ENCODE assay signal across 27 mouse cellular contexts in the genomic region with DNA sequence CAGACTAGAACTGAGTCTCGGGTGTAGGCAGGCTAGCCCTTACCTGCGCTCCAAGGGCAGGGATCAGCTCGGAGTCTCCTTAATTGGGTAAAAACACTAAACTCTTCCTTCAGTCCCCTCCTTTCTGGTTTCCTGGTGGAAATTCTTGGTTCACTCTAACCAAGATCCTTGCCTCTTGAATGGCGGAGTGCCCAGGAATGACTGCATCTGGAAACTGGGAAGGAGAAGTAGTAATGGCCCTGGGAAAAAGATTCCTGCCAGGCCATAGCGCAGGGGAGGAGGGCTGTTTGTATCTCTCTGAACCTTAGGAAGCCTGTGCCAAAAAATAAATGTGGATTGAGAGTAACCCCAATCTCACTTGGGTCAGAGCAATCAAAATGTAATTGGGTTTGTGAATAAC. TPM values are rescaled to one million over a fixed set of nuclear protein-coding genes. Genes with fewer than 3 reads are reported as not detected.
DNase-seq lines count a peak whose midpoint lies in the region; ATAC-seq lines count a peak whose summit lies in the region.
"Had no signal": no experiment of that assay in that cellular context is flagged by ENCODE, and none has a peak within 500 bp of the region (broad histone marks: within the 10 kb centered on the region; RNA-seq: fewer than 3 reads in every experiment).

No protein-coding gene starts in this region.

- ATAC-seq in embryonic facial prominence, embryonic 14.5 days (ENCODE audit: low read depth) = no peak
- ATAC-seq: forebrain, postnatal 0 days; inflammation-experienced regulatory T-cells, adult 6 months; liver, embryonic 12.5 days; midbrain, embryonic 15.5 days had no signal

- no peak overlapping the region for H3K4me2 ChIP-seq in embryonic facial prominence, embryonic 14.5 days (ENCODE audit: low read depth, low read length)
- H3K4me2 ChIP-seq: heart, embryonic 11.5 days; hindbrain, embryonic 15.5 days; limb, embryonic 12.5 days; liver, embryonic 12.5 days; midbrain, embryonic 15.5 days had no signal

- peak; percentile 55 for DNase-seq in embryonic facial prominence, embryonic 14.5 days (ENCODE audit: low spot score)
- no peak for DNase-seq in embryonic facial prominence, embryonic 10.5 days (ENCODE audit: low spot score)
- DNase-seq in lung, postnatal 10 days = peak; percentile 59
- no peak for DNase-seq in lung, adult 18-20 months
- DNase-seq in gastrocnemius, postnatal 14 days = peak; percentile 72
- no peak for DNase-seq in testis, postnatal 10 days (ENCODE audit: low spot score)
- DNase-seq in urinary bladder, postnatal 10 days (ENCODE audit: low spot score) = no peak
- no peak for DNase-seq in right cerebral cortex, adult 2 months (ENCODE audit: low spot score in 2 of 2)
- DNase-seq: cerebellum, adult 2 months; cerebellum, postnatal 14 days; forebrain, postnatal 0 days; heart, adult 11 months; kidney, adult 11 months; kidney, postnatal 25 days; lung, adult 2 months; lung, postnatal 14 days; right cerebral cortex, adult 18-20 months; right cerebral cortex, postnatal 4 days; thymus, postnatal 4 days had no signal

- WGBS in embryonic facial prominence, embryonic 14.5 days = 81% methylated on average over 5 of the region's 5 CpGs
- WGBS in embryonic facial prominence, embryonic 10.5 days = 90% methylated on average over 5 of the region's 5 CpGs

- no peaks in the 10 kb centered on the region for H3K36me3 ChIP-seq in embryonic facial prominence, embryonic 14.5 days (ENCODE audit: control insufficient read depth, insufficient read depth, low read length)
- no peaks in the 10 kb centered on the region for H3K36me3 ChIP-seq in embryonic facial prominence, embryonic 10.5 days (replicated peaks)
- H3K36me3 ChIP-seq: forebrain, embryonic 10.5 days; hindbrain, embryonic 10.5 days; hindbrain, embryonic 15.5 days; limb, embryonic 12.5 days; liver, embryonic 12.5 days; midbrain, embryonic 15.5 days had no signal

- H3K4me1 ChIP-seq in embryonic facial prominence, embryonic 14.5 days (ENCODE audit: control insufficient read depth, insufficient read depth, low read length) = no peaks in the 10 kb centered on the region
- H3K4me1 ChIP-seq in embryonic facial prominence, embryonic 10.5 days = peaks cover 6% of the 10 kb centered on the region; the same call in 1 of the 2 replicates
- H3K4me1 ChIP-seq: forebrain, embryonic 10.5 days; hindbrain, embryonic 15.5 days; limb, embryonic 12.5 days; liver, embryonic 12.5 days; midbrain, embryonic 15.5 days had no signal

- H3K4me3 ChIP-seq in embryonic facial prominence, embryonic 14.5 days (ENCODE audit: low read depth, low read length) = no peak overlapping the region
- no peak overlapping the region for H3K4me3 ChIP-seq in embryonic facial prominence, embryonic 10.5 days
- H3K4me3 ChIP-seq: forebrain, embryonic 10.5 days; hindbrain, embryonic 10.5 days; hindbrain, embryonic 15.5 days; limb, embryonic 12.5 days; liver, embryonic 12.5 days; midbrain, embryonic 15.5 days had no signal

- no peak overlapping the region for H3K9ac ChIP-seq in embryonic facial prominence, embryonic 14.5 days (ENCODE audit: low read depth, low read length)
- H3K9ac ChIP-seq: forebrain, postnatal 0 days; hindbrain, embryonic 15.5 days; limb, embryonic 12.5 days; liver, embryonic 12.5 days; midbrain, embryonic 15.5 days had no signal

- intact Hi-C loops in gastrocnemius, postnatal 14 days (cut with DNase I; ENCODE audit: low total_unique reads) = no loop called here

- no peaks in the 10 kb centered on the region for H3K9me3 ChIP-seq in embryonic facial prominence, embryonic 14.5 days (ENCODE audit: control insufficient read depth, low read length)
- no peaks in the 10 kb centered on the region; the same call in 1 of the 2 replicates for H3K9me3 ChIP-seq in embryonic facial prominence, embryonic 10.5 days
- H3K9me3 ChIP-seq: forebrain, embryonic 10.5 days; hindbrain, embryonic 15.5 days; liver, embryonic 12.5 days; midbrain, embryonic 15.5 days had no signal

- no peaks in the 10 kb centered on the region for H3K27me3 ChIP-seq in embryonic facial prominence, embryonic 14.5 days (replicated peaks; ENCODE audit: control insufficient read depth, insufficient read depth, low read length)
- H3K27me3 ChIP-seq in embryonic facial prominence, embryonic 10.5 days (replicated peaks; ENCODE audit: low read depth, poor library complexity, severe bottlenecking) = no peaks in the 10 kb centered on the region
- H3K27me3 ChIP-seq: hindbrain, embryonic 15.5 days; midbrain, embryonic 15.5 days had no signal

- no peak overlapping the region for H3K27ac ChIP-seq in embryonic facial prominence, embryonic 14.5 days (replicated peaks; ENCODE audit: low read depth, low read length)
- H3K27ac ChIP-seq in embryonic facial prominence, embryonic 10.5 days (replicated peaks) = no peak overlapping the region
- H3K27ac ChIP-seq: forebrain, embryonic 10.5 days; hindbrain, embryonic 10.5 days; hindbrain, embryonic 15.5 days; limb, embryonic 12.5 days; liver, embryonic 12.5 days; midbrain, embryonic 15.5 days had no signal

RNA-seq across cellular contexts. Expression of gene Mdga1, which starts 30.9 kb away (rescaled TPM):
- 4.4 and 5.3 TPM in 2 replicates for polyA plus RNA-seq in embryonic facial prominence, embryonic 14.5 days (2014; fragmentation: Nextera tagmentation; extraction: Ambion mirVana)
- polyA plus RNA-seq in embryonic facial prominence, embryonic 10.5 days (2016; fragmentation: Nextera tagmentation; extraction: Ambion mirVana) = 1.2 and 1.7 TPM in 2 replicates
- 10 to 100 TPM; 50.6 to 51.2 TPM for total RNA-seq in gastrocnemius, postnatal 14 days (2021)
- polyA plus RNA-seq: inflammation-experienced regulatory T-cells, adult 6 months had no signal

Comparison
In these comparisons a context has a peak if more than half of its experiments do, and no peak if none do; other contexts are left out.
1. DNase-seq: peak in embryonic facial prominence, embryonic 14.5 days (single experiment), lung, postnatal 10 days (single experiment) and gastrocnemius, postnatal 14 days (single experiment); none in embryonic facial prominence, embryonic 10.5 days (single experiment), lung, adult 18-20 months (0 of 2), testis, postnatal 10 days (single experiment), urinary bladder, postnatal 10 days (single experiment) and right cerebral cortex, adult 2 months (0 of 2).